Mouse (Mus musculus) stomach, embryonic 16.5 days (tissue): ENCODE results near the gene Samd4b. TPM values are rescaled to one million over a fixed set of nuclear protein-coding genes. Genes with fewer than 3 reads are reported as not detected.
A peak's percentile ranks its signal among the peaks of the same experiment; 100 is the strongest.
"Not testable (repeated sequence)": the region's sequence is repeated elsewhere in the genome, so short reads cannot be mapped to it uniquely, and the experiment has no call there.

Experiments used
- ATAC-seq: fragments of 200-750 bp; cut with Nextera tagmentation; 2 replicates; pipeline ENCODE4 v1.8.0; 2017; ENCODE audit warnings: moderate number of reproducible peaks, moderate TSS enrichment; ENCODE audit not compliant: insufficient read depth, low FRiP score
- H3K27ac ChIP-seq: fragments of 300-500 bp; sonication (generic); 2 replicates; pipeline ENCODE4 v1.5.1; 2014; ENCODE audit warnings: low read length
- H3K27me3 ChIP-seq: fragments of 300-500 bp; sonication (generic); 2 replicates; pipeline ENCODE4 v1.6.1; 2014; ENCODE audit warnings: low read length, control low read depth, mixed read lengths; ENCODE audit not compliant: control insufficient read depth, insufficient read depth
- H3K36me3 ChIP-seq: fragments of 300-500 bp; sonication (generic); 2 replicates; pipeline ENCODE4 v1.6.1; 2014; ENCODE audit warnings: low read length; ENCODE audit not compliant: control insufficient read depth, insufficient read depth
- H3K4me1 ChIP-seq: fragments of 300-500 bp; sonication (generic); 2 replicates; pipeline ENCODE4 v1.6.1; 2014; ENCODE audit warnings: low read length, control low read depth, mixed read lengths; ENCODE audit not compliant: control insufficient read depth, insufficient read depth
- H3K4me2 ChIP-seq: fragments of 300-500 bp; sonication (generic); 2 replicates; pipeline ENCODE4 v1.6.1; 2014; ENCODE audit warnings: low read depth, low read length, mixed read lengths
- H3K4me3 ChIP-seq: fragments of 300-500 bp; sonication (generic); replicated peaks from 2 replicates; pipeline ENCODE4 v1.5.1; 2014; ENCODE audit warnings: mild to moderate bottlenecking, low read length
- H3K9ac ChIP-seq: fragments of 300-500 bp; sonication (generic); 2 replicates; pipeline ENCODE4 v1.6.1; 2014; ENCODE audit warnings: low read length
- H3K9me3 ChIP-seq: fragments of 300-500 bp; sonication (generic); replicated peaks from 2 replicates; pipeline ENCODE4 v1.6.1; 2016; ENCODE audit warnings: low read length, control low read depth; ENCODE audit not compliant: control insufficient read depth
- WGBS: fragments of 180-500 bp; shearing (Covaris S2); extraction: QIAGEN DNeasy Blood & Tissue Kit; methylation state at CpG from one replicate; pipeline ENCODE4 v1.1.7; 2014; 5-methylcytosine and 5-hydroxymethylcytosine counted together
- polyA plus RNA-seq: library from polyadenylated mRNA; unstranded; fragments of >200 nt; fragmentation: Nextera tagmentation; extraction: Ambion mirVana; gene quantifications from 2 replicates; pipeline ENCODE4 v1.2.1, GENCODE M21; 2015

The Samd4b gene
- polyA plus RNA-seq, 1 experiment from 2014 or later, result 10.9 TPM

DNA sequence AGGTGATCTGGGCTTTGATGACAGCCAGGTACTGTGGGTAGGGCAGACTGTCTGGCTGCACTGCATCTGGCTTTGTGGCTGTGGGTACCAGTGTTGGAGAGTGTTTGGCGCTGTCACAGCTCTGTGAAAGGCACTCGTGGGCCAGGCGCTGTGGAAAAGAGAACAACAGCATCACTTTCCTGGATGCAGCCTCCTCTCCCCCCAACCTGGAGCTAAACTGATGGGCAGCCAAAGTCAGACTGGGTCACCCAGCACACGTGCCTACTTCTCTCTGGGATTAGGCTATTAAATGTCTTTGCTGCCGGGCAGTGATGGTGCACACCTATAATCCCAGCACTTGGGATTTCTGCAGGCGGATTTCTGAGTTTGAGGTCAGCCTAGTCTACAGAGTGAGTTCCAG lies 211.1 kb downstream of the Samd4b start:
- not testable (repeated sequence) for ATAC-seq, H3K9ac ChIP-seq, H3K9me3 ChIP-seq, H3K27me3 ChIP-seq, H3K4me2 ChIP-seq, H3K4me3 ChIP-seq, H3K27ac ChIP-seq
- Histone ChIP-seq H3K36me3 (peaks cover 10% of the 10 kb centered on the region; the same call in 1 of the 2 replicates), H3K4me1 (peaks cover 25% of the 10 kb centered on the region)
- WGBS, result 71% methylated on average over 6 of the region's 6 CpGs

DNA sequence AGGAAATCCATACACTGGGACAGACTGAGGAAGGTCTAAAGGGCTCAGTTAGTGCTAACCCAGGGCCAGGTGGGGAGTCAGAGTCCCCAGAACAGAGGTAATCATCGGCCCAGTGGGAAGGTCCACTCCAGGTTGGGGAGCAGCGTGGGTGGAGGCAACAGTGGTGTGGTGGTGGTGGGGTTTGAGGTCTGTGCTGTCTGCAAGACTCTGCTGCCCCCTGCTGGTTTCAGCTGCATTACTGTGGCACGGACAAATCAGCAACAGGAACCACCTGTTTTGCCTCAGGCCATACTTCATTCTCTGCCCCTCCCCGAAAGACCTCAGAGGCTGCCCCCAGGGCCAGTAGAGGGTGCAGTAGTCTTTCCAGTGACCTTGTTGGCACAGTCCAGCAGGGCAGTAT lies 211.5 kb downstream of the Samd4b start:
- 5% methylated on average over 4 of the region's 4 CpGs for WGBS
- Histone ChIP-seq H3K4me2 (no peak overlapping the region), H3K9ac (peak overlapping the region; percentile 36; the same call in 1 of the 2 replicates), H3K27ac (peak overlapping the region; percentile 79), H3K9me3 (no peaks in the 10 kb centered on the region), H3K4me1 (peaks cover 25% of the 10 kb centered on the region), H3K27me3 (no peaks in the 10 kb centered on the region), H3K4me3 (no peak overlapping the region), H3K36me3 (peaks cover 10% of the 10 kb centered on the region; the same call in 1 of the 2 replicates)
- peak; percentile 73 for ATAC-seq

DNA sequence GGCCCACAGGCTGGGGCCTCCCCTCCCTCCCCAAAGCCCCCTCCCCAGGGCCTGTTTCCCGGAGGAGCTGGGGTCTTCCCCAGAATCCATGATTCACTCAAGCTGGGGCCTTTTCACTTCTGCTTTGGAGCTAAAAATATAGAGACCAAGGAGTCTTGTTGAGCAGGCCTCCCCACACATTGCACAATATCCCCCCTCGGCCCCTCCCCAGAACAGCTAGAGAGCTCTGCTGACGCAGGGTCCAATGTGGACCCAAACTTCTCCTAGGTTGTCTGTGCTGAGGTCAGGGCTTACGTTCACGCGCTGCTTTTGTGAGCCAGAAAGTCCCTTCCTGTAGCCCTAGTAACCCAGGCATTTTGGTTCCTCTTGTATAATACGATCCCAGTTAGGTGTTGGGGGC lies 211.9 kb downstream of the Samd4b start:
- Histone ChIP-seq H3K27me3 (no peaks in the 10 kb centered on the region), H3K9me3 (no peaks in the 10 kb centered on the region), H3K27ac (peak overlapping the region; percentile 79), H3K9ac (peak overlapping the region; percentile 36; the same call in 1 of the 2 replicates), H3K4me1 (peaks cover 27% of the 10 kb centered on the region), H3K4me3 (no peak overlapping the region), H3K4me2 (no peak overlapping the region), H3K36me3 (peaks cover 10% of the 10 kb centered on the region; the same call in 1 of the 2 replicates)
- ATAC-seq, result no peak
- WGBS, result 76% methylated on average over 7 of the region's 7 CpGs

DNA sequence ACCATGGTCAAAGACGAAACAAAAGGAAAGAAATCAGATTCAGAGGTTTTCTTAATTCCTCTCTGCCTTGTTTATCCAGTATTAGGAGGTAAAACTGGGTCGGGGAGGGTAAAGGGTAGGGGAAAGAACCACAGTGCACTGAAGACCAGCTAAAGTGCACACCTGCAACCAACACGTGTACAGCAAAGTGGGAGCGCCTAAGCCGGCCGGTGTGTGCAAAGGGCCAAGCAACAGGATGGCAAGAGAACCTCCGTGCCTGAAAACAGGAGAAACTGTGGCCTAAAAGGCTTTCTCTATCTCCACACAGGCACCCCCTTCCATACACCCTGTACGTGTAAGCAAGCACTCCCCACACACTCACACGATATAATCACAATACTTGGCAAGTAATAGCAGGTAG lies 212.7 kb downstream of the Samd4b start:
- H3K4me3 ChIP-seq, result no peak overlapping the region
- 92% methylated on average over 9 of the region's 9 CpGs for WGBS
- H3K4me2 ChIP-seq, result no peak overlapping the region
- H3K27me3 ChIP-seq, result no peaks in the 10 kb centered on the region
- 0 out of 2 replicates have a peak overlapping the region, but pooled peaks have one; percentile 22 for H3K27ac ChIP-seq
- H3K9ac ChIP-seq, result no peak overlapping the region
- peaks cover 35% of the 10 kb centered on the region for H3K4me1 ChIP-seq
- ATAC-seq, result no peak
- H3K9me3 ChIP-seq, result no peaks in the 10 kb centered on the region
- H3K36me3 ChIP-seq, result peaks cover 7% of the 10 kb centered on the region; the same call in 1 of the 2 replicates

DNA sequence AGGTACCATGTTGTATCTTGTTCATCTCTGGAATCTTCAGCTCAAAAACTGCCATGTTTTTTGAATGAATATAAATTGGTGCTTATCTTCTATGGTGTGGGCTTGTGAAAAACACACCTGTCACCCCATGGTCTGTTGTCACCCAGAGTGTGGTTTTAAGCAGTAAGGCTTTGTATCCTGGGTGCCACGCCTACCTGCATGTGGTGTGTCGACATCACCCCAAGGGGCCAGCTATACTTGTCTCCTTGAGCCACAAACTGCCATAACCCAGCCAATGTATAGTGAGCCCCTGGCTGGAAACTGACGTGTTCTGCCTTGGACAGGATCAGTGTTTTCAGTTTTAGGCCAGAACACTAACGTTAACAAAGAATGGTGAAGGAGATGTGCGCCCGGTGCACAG lies 213.8 kb downstream of the Samd4b start:
- H3K27me3 ChIP-seq, result no peaks in the 10 kb centered on the region
- peaks cover 45% of the 10 kb centered on the region for H3K4me1 ChIP-seq
- ATAC-seq, result no peak
- H3K4me2 ChIP-seq, result no peak overlapping the region
- peaks cover 4% of the 10 kb centered on the region; the same call in 1 of the 2 replicates for H3K36me3 ChIP-seq
- 74% methylated on average over 6 of the region's 6 CpGs for WGBS
- H3K4me3 ChIP-seq, result no peak overlapping the region
- H3K27ac ChIP-seq, result 0 out of 2 replicates have a peak overlapping the region, but pooled peaks have one; percentile 100
- H3K9me3 ChIP-seq, result no peaks in the 10 kb centered on the region
- H3K9ac ChIP-seq, result no peak overlapping the region

DNA sequence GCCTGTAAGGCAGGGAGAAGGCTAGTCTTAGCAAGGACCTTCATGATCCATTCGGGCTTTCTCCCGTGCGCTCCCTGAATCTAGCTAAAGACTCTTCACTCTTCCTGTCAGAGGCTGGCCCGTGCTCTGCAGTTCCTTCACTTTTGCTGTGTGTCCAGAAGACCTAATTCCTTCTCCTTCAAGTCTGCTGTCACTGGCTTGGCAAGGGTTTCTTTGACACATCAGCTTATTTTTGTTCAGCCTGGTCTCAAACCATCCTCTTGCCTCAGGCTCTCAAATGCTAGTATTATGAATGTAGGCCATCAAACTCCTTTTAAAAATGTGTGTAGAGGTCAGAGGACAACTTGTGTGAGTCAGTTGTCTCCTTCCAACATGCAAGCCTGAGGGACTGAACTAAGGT lies 214.3 kb downstream of the Samd4b start:
- H3K27me3 ChIP-seq, result no peaks in the 10 kb centered on the region
- no peak overlapping the region for H3K4me3 ChIP-seq
- peak overlapping the region; percentile 100 for H3K27ac ChIP-seq
- ATAC-seq, result no peak
- H3K4me1 ChIP-seq, result peaks cover 45% of the 10 kb centered on the region
- H3K9me3 ChIP-seq, result no peaks in the 10 kb centered on the region
- WGBS, result 64% methylated on average over 4 of the region's 4 CpGs
- H3K9ac ChIP-seq, result peak overlapping the region; percentile 46
- H3K4me2 ChIP-seq, result no peak overlapping the region
- H3K36me3 ChIP-seq, result no peaks in the 10 kb centered on the region

DNA sequence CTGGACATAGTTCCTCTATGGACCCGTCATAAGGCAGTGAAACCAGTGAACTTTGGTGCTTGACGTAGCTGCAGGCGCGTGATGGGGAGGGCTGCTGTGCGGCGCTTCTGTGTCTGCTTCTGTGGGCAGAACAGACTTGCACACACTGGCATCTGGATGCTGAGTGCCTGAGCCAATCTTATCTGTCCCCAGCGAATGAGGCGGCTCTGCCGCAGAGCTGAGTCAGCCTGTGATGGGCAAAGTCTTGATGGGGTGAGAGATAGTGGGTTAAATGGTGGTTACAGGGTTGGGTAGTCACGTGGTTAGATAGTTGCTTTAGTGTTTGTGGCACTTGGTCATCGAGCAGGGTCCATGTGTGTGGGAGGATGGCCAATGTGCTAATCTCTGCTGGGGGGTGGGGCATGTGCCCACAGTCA lies 215.0 kb downstream of the Samd4b start:
- ATAC-seq, result no peak
- H3K9ac ChIP-seq, result peak overlapping the region; percentile 12; the same call in 1 of the 2 replicates

DNA sequence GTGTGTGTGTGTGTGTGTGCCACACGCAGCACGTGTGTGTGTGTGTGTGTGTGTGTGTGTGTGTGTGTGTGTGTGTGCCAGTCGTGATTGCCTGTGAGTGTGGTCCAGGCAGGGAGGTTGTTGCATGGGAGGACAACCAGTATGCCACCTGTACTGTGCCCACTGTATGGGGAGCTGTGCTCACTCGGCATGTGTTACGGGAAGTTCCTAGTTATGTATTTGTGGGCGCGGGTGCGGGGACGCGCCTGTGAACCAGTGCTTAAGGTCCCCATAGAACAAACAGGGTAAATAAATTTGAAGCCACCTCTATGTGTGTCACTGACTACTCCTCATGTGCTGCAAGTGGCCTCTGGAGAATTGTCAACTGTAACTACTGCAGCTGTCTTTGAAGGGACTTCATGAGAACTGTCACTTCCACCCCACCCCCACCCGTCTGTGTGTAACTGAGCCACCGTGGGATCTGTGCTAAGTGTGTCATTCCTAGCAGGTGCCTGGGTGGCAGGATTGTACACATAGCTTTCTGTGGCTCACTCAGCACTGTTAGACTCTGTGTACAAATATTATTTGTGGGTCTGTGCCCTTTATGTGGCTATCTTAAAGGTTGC lies 215.5 kb downstream of the Samd4b start:
- Histone ChIP-seq H3K4me3 (peak overlapping the region; percentile 43), H3K4me2 (peak overlapping the region; percentile 69), H3K4me1 (peaks cover 54% of the 10 kb centered on the region), H3K27ac (peak overlapping the region; percentile 100), H3K9ac (peak overlapping the region; percentile 82), H3K27me3 (no peaks in the 10 kb centered on the region), H3K9me3 (no peaks in the 10 kb centered on the region), H3K36me3 (peaks cover 6% of the 10 kb centered on the region; the same call in 1 of the 2 replicates)
- WGBS, result 31% methylated on average over 10 of the region's 12 CpGs
- no peak for ATAC-seq

More for the DNA sequence above, 215.0 kb downstream of the Samd4b start:
- H3K4me1 ChIP-seq, result peaks cover 49% of the 10 kb centered on the region
- H3K27me3 ChIP-seq, result no peaks in the 10 kb centered on the region
- 46% methylated on average over 11 of the region's 11 CpGs for WGBS
- H3K4me2 ChIP-seq, result peak overlapping the region; percentile 69; the same call in 1 of the 2 replicates
- no peaks in the 10 kb centered on the region for H3K9me3 ChIP-seq
- no peak overlapping the region for H3K4me3 ChIP-seq
- H3K36me3 ChIP-seq, result 0 out of 2 replicates have a peak, but pooled peaks cover under 1% of the 10 kb centered on the region
- H3K27ac ChIP-seq, result peak overlapping the region; percentile 100

DNA sequence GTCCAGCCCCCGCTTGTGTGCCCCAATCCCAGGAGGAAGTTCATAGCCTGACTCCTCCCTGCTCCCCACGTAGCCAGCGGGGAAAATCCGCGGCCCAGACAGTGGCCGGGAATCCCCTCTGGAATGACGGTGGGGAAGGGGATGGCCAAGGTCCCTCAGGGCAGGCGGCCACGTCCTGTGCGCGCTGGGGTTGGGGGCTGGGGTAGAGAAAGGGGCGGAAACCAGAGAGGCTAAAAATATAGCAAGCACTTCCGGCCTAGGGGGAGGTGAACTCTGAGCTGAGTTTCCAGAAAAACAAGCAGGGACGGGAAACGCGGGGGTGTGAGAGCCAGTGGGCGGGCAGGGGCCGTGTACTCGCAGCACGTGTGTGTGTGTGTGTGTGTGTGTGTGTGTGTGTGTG lies 216.0 kb downstream of the Samd4b start:
- peak; percentile 61 for ATAC-seq
- Histone ChIP-seq H3K9me3 (no peaks in the 10 kb centered on the region), H3K36me3 (peaks cover 6% of the 10 kb centered on the region; the same call in 1 of the 2 replicates), H3K27me3 (no peaks in the 10 kb centered on the region), H3K27ac (peak overlapping the region; percentile 100), H3K9ac (peak overlapping the region; percentile 82), H3K4me2 (peak overlapping the region; percentile 69), H3K4me1 (peaks cover 59% of the 10 kb centered on the region), H3K4me3 (peak overlapping the region; percentile 43)
- WGBS, result 0% methylated on average over 20 of the region's 20 CpGs
